ENCODE assay signal across 21 mouse cellular contexts in genomic region chr10:41992059-41992440, GRCm38 (mm10). TPM values are rescaled to one million over a fixed set of nuclear protein-coding genes. Genes with fewer than 3 reads are reported as not detected.
DNase-seq lines count a peak whose midpoint lies in the region; ATAC-seq and TF ChIP-seq lines count a peak whose summit lies in the region.
"Had no signal": no experiment of that assay in that cellular context is flagged by ENCODE, and none has a peak within 500 bp of the region (broad histone marks: within the 10 kb centered on the region; RNA-seq: fewer than 3 reads in every experiment).

No protein-coding gene starts in this region.

- H3K4me3 ChIP-seq in kidney, adult 2 months (ENCODE audit: insufficient read depth, low read depth, low read length), result no peak overlapping the region
- no peak overlapping the region for H3K4me3 ChIP-seq in kidney, embryonic 14.5 days (ENCODE audit: low read length)
- no peak overlapping the region for H3K4me3 ChIP-seq in lung, embryonic 14.5 days (ENCODE audit: low read depth, low read length)
- H3K4me3 ChIP-seq in lung, adult 2 months (replicated peaks; ENCODE audit: extremely low read depth, low read depth, low read length), result no peak overlapping the region
- H3K4me3 ChIP-seq: forebrain, embryonic 12.5 days; heart, embryonic 10.5 days; hindbrain, embryonic 10.5 days; layer of hippocampus, adult 2 months; limb, embryonic 13.5 days had no signal

- peak; percentile 17 for DNase-seq in gastrocnemius, adult 18-20 months (ENCODE audit: low spot score)
- no peak for DNase-seq in gastrocnemius, postnatal 36 days
- DNase-seq in kidney, adult 2 months, result peak; percentile 46
- peak; percentile 38 for DNase-seq in lung, embryonic 14.5 days
- DNase-seq in lung, adult 2 months, result no peak
- peak; percentile 69 for DNase-seq in Muller cell, postnatal 12 days (ENCODE audit: inconsistent ontology term)
- DNase-seq in cerebellum, adult 9-11 months, result no peak
- DNase-seq: adrenal gland, postnatal 10 days; cerebellum, adult 9-10 months; gastrocnemius, postnatal 14 days; layer of hippocampus, postnatal 36 days; thymus, postnatal 36 days had no signal

- no peak overlapping the region for H3K4me2 ChIP-seq in kidney, embryonic 14.5 days (replicated peaks; ENCODE audit: low read depth, low read length)
- no peak overlapping the region; the same call in 1 of the 2 replicates for H3K4me2 ChIP-seq in lung, embryonic 14.5 days
- H3K4me2 ChIP-seq: forebrain, embryonic 12.5 days; limb, embryonic 13.5 days had no signal

- TF ChIP-seq CTCF in kidney, adult 2 months (conservative IDR thresholded peaks at IDR 0.05; ENCODE audit: insufficient read depth, insufficient read length, low read depth, low read length), result no peak
- no peak for TF ChIP-seq CTCF in lung, embryonic 14.5 days (IDR thresholded peaks at IDR 0.05; ENCODE audit: low read depth)
- no peak for TF ChIP-seq CTCF in lung, adult 2 months (IDR thresholded peaks at IDR 0.05; ENCODE audit: insufficient read depth, low read length)

- 80% methylated on average over 5 of the region's 5 CpGs for WGBS in kidney, adult 2 months
- 78% methylated on average over 5 of the region's 5 CpGs for WGBS in kidney, embryonic 14.5 days
- 49% methylated on average over 5 of the region's 5 CpGs for WGBS in lung, embryonic 14.5 days
- 67% methylated on average over 5 of the region's 5 CpGs for WGBS in lung, adult 2 months

- no peak overlapping the region for H3K9ac ChIP-seq in kidney, embryonic 14.5 days (ENCODE audit: low read depth, low read length)
- H3K9ac ChIP-seq in lung, embryonic 14.5 days, result no peak overlapping the region
- H3K9ac ChIP-seq: forebrain, embryonic 12.5 days; limb, embryonic 13.5 days had no signal

- no peaks in the 10 kb centered on the region for H3K9me3 ChIP-seq in kidney, embryonic 14.5 days (ENCODE audit: control insufficient read depth, low read length)
- no peaks in the 10 kb centered on the region for H3K9me3 ChIP-seq in lung, embryonic 14.5 days (ENCODE audit: low read depth, low read length)
- H3K9me3 ChIP-seq: forebrain, embryonic 12.5 days; heart, embryonic 10.5 days; hindbrain, embryonic 10.5 days; limb, embryonic 13.5 days had no signal

- intact Hi-C loops in gastrocnemius, postnatal 36 days (cut with DNase I), result no loop called here

- no peak for ATAC-seq in kidney, embryonic 14.5 days (ENCODE audit: low FRiP score, low TSS enrichment)
- no peak for ATAC-seq in lung, embryonic 14.5 days (ENCODE audit: insufficient read depth)
- ATAC-seq: activated CD4-positive, CD25-positive, alpha-beta regulatory T cell, adult 4 months; midbrain, embryonic 16.5 days had no signal

- no peaks in the 10 kb centered on the region for H3K36me3 ChIP-seq in kidney, adult 2 months (ENCODE audit: control insufficient read depth, insufficient read depth, low read length)
- H3K36me3 ChIP-seq in kidney, embryonic 14.5 days (ENCODE audit: control insufficient read depth, insufficient read depth, low read length), result no peaks in the 10 kb centered on the region
- H3K36me3 ChIP-seq in lung, embryonic 14.5 days (ENCODE audit: insufficient read depth), result no peaks in the 10 kb centered on the region
- H3K36me3 ChIP-seq: forebrain, embryonic 12.5 days; heart, embryonic 10.5 days; hindbrain, embryonic 10.5 days; limb, embryonic 13.5 days had no signal

- H3K4me1 ChIP-seq in kidney, adult 2 months (ENCODE audit: control insufficient read depth, insufficient read depth, low read length), result peaks cover 5% of the 10 kb centered on the region; the same call in 1 of the 2 replicates
- no peaks in the 10 kb centered on the region for H3K4me1 ChIP-seq in kidney, embryonic 14.5 days (ENCODE audit: control insufficient read depth, insufficient read depth, low read length)
- H3K4me1 ChIP-seq in lung, embryonic 14.5 days (ENCODE audit: insufficient read depth), result peaks cover 5% of the 10 kb centered on the region; the same call in 1 of the 2 replicates
- H3K4me1 ChIP-seq in lung, adult 2 months (ENCODE audit: control insufficient read depth, insufficient read depth, low read length), result peaks cover 4% of the 10 kb centered on the region

- H3K27ac ChIP-seq in kidney, adult 2 months (ENCODE audit: insufficient read depth, low read depth, low read length), result no peak overlapping the region
- no peak overlapping the region for H3K27ac ChIP-seq in kidney, embryonic 14.5 days (ENCODE audit: low read depth, low read length)
- peak overlapping the region; percentile 71 for H3K27ac ChIP-seq in lung, embryonic 14.5 days (ENCODE audit: low read depth)
- H3K27ac ChIP-seq: forebrain, embryonic 12.5 days; heart, embryonic 10.5 days; layer of hippocampus, adult 2 months; limb, embryonic 13.5 days had no signal

- TF ChIP-seq POLR2A in kidney, adult 2 months (IDR thresholded peaks at IDR 0.05; ENCODE audit: low read depth, low read length), result no peak
- no peak for TF ChIP-seq POLR2A in lung, adult 2 months (IDR thresholded peaks at IDR 0.05; ENCODE audit: borderline replicate concordance, extremely low read depth, low read depth, low read length)

- no peaks in the 10 kb centered on the region for H3K27me3 ChIP-seq in kidney, adult 2 months (replicated peaks; ENCODE audit: control insufficient read depth, insufficient read depth, low read length)
- H3K27me3 ChIP-seq in kidney, embryonic 14.5 days (ENCODE audit: control insufficient read depth, insufficient read depth, low read length), result no peaks in the 10 kb centered on the region; the same call in 1 of the 2 replicates
- H3K27me3 ChIP-seq in lung, embryonic 14.5 days (ENCODE audit: insufficient read depth, low read length), result no peaks in the 10 kb centered on the region

RNA-seq across cellular contexts. Expression of gene Armc2, which starts 26.2 kb away (rescaled TPM):
- under 1 TPM; 0.50 to 0.57 TPM for total RNA-seq in gastrocnemius, adult 18-20 months (2021)
- under 1 TPM; 0.10 to 0.51 TPM for total RNA-seq in gastrocnemius, postnatal 36 days (2021)
- 0.24 and 0.50 TPM in 2 replicates for polyA plus RNA-seq in kidney, adult 2 months (2012; rRNA removed)
- 0.42 and 1.8 TPM in 2 replicates for polyA plus RNA-seq in kidney, embryonic 14.5 days (2014; fragmentation: Nextera tagmentation; extraction: Ambion mirVana)
- polyA plus RNA-seq in lung, embryonic 14.5 days (2014; fragmentation: Nextera tagmentation; extraction: Ambion mirVana), result 1.6 and 2.6 TPM in 2 replicates
- 1.2 and 1.5 TPM in 2 replicates for polyA plus RNA-seq in lung, adult 2 months (2012; rRNA removed)
- total RNA-seq: neutrophil, adult 5-6 weeks had no signal

Comparison
In these comparisons a context has a peak if more than half of its experiments do, and no peak if none do; other contexts are left out.
1. DNase-seq: peak in gastrocnemius, adult 18-20 months (single experiment), kidney, adult 2 months (single experiment), lung, embryonic 14.5 days (single experiment) and Muller cell, postnatal 12 days (single experiment); none in gastrocnemius, postnatal 36 days (0 of 2), lung, adult 2 months (single experiment) and cerebellum, adult 9-11 months (single experiment).